Mouse (Mus musculus): Measurements from ENCODE around the gene Cdh23.

The Cdh23 gene

DNA sequence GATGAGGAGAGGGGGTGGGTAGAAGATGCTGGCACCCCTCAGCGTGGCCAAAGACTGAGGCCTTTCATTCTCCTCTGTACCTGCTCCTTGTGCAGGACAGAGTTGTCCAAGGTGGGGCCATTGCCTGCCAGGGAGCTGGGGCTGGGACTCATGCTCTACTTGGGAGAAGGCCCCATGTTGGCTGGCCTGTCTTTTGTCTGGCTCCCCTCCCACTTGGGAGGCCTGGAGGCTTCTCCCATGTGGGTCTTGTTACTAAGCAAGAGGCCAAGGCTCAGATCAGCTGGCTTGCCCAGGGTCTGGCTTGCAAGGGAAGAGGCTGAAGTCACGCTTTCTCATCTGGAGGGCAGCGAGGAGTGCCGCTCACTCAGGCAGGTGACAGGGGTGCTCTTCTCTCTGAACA is 338.8 kb downstream of the Cdh23 start:
- no peak for DNase-seq

DNA sequence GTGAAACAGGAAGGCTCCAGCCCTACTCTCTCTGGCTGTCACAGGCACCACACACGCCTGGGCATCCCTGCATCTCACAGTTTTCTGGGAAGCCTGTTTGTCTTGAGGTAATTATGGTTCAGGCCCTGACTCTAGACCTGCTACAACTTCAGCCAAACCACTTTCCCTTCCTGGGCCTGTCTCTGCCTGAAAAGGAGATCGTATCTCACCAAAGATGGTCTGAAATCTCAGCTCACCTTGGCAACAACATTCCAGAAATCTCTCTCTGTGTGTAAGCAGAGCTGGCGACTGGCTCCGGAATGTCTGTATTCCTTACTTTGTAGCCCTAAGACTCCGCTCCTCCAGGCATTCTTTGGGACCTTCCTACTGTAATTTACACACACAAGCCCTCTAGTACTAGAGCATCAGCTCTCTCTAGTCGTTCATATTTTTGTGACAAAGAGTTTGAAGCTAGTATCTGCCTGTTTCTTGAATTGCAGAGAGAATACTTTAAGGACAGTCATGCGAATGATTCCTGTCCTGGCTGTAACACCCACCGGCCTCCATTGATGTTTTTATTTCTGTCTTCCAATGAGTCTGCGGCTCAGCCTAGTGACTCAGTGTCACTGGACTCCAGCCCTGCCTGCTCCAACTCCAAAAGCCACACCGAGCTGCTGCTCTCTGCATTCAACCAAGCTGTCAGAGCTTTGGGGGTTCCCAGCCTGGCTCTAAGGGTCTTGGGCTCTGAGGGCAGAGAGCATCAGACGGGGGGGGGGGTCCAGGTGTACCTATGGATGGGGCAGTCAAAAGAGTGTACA is 341.2 kb downstream of the Cdh23 start:
- no peak for DNase-seq

DNA sequence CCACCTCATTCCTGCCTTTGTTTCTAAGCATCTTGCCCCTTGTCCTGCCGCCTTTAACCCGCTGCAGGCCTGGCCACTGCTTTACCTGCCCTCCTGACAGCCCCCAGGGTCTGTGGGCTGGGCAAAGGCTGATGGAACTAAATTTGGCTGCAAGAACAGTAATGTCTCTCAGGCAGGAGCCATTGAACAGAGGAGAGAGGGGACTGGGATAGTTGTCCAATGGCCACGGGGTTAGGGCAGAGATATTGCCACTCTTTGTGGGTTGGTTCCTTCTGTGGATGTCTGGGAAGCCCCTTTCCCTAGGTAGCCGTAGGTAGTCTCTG is 342.3 kb downstream of the Cdh23 start:
- DNase-seq = no peak

DNA sequence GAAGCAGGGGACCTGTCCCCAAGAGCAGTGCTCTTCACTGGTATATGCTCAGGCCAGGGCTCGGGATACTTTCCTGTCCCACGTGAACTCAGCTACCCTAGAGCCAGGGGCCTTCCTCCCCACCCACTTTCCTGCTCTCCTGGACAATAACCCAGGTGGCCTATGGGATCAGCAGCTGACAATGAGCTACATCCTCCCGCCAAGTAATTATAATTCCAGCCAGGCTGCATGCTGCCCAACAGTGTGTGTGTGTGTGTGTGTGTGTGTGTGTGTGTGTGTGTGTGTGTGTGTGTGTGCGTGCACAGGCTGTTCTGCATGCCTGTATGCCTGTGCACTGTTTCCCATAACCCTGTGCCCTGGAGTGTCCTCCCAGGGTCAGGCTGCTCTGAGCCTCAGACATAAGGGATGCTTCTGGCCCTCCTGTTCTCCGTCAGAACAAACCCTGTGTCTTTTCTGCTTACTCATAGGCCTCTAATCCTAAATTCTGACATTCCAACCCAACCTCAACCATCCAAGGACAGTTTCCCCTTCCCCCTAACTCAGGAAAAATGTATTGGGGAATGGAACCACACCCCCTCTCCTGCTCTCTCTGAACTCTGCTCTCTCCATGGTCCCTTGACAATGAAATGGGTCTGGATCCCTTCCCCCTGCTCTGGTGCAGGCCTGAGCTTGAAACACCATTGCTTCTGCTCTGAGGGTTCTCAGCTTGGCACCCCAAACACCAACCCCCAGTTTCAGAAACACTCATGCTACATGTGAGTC is 342.9 kb downstream of the Cdh23 start:
- DNase-seq = peak; percentile 27

DNA sequence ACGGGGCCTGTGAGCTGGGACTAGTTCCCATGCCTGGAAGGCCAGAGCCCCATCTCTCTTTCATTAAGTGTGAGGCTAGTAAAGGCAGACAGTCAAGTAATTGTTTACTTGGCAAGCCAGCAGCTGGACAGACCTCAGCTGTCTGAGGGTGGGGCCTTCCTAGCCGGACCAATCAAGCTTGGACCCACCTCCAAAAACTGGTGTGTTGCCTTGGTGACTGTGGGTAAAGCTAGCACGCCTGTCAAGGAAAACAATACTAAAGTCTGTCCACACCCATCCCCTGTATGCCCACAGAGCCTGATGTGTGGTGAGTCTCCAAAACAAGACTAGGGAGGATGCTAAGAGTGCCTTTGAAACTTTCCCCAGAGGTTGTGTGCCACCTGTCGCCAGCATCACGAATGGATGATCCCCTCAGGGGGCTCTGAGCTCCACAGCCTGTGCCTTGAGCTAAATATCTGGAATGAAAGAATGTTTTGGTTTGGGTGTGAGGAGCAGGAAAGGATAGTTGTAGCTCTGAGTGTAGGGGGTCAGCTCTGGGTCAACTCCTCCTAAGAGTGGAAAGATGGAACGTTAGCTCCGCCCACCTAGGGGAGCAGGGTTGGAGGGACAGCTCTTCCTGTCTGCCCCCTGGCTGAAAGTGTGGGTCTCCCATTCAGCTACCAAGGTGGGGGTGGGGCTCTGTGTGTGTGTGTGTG is 344.4 kb downstream of the Cdh23 start:
- peak; percentile 71 for DNase-seq

DNA sequence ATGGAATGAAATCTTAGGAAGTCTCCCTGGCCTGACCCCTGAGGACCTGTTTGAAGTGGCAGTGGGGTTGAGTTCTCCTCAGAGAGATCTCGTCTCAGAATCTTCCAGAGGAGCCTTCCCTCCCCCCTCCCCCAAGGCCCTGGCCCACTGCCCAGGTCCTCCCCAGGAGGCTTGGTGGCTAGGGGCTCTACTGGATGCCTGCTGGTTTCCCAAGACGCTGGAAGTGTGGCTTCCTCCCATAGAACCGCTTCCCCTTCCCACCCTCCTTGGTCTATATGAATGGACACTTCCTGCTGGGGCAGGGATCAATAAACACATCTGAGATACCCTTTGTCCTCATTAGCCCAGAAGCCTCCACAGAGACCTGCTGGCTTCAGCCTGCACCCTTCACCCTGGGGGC is 345.0 kb downstream of the Cdh23 start:
- peak; percentile 52 for DNase-seq

DNA sequence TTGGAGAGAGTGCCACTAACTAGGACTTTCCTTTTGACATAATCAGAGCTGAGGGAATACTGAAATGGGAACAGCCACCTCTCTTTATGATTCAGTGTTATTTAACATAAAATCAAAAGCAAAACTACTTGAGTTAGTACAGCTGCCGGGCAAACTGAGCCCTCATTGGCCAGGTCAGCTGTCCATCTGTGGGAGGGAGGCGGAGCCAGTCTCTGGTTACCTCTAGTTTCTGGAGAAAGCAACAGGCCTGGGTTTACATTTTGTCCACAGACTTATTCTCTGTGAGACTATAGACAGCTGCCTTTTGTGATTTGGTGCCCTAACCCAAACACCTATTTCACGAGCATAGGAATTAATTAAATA is 345.5 kb downstream of the Cdh23 start:
- DNase-seq = peak; percentile 95

DNA sequence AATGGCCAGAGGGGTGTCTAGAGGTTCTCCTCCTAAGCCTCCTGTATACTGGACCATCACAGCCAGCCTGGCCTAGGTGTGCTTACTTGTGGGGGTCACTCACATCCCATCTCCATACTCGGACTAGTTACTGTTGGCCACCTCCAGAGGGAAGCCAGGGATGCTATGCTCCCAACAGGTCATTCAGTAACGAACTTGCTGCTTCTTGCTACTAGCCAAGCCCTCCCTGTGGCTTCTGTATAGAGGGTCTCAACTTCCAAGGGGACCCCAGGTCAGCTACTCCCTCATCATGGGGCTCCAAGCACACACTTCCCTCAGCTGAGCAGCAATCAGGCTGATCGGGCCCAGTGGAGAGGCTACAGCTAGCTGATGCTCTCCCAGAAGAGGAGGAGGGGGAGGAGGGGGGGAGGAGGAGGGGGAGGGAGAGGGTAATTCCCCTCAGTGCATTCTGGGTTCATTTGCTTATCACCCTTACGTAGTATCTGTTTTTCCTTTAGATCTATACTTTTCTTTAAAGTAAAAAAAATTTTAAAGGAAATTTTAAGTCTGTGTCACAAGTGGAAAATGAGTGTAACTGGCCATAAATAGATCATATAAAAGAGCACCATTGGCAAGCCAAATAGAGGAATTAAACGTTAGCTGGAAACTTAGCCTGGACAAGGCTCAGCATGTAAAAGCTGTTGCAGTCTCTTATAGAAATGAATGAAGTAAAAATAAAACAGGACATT is 346.0 kb downstream of the Cdh23 start:
- no peak for DNase-seq

DNA sequence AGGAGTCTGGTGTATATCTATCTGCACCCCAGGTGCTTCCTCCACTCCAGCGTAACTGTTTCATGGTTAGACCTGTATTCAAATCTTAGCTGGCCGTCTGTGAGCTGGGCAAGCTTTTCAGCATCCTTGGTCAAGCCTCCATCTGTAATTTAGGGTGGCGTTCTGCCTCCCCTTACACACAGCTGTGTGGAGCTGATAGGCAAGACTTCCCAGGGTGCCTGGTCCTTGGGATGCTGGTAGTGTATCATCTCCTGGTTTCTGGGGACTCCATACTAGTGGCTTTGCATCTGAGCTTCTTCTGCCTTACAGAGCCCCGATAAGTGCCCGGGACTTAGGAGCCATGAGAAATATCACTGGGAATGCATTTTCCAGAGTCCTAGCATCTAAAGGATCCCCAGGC is 346.6 kb downstream of the Cdh23 start:
- no peak for DNase-seq

DNA sequence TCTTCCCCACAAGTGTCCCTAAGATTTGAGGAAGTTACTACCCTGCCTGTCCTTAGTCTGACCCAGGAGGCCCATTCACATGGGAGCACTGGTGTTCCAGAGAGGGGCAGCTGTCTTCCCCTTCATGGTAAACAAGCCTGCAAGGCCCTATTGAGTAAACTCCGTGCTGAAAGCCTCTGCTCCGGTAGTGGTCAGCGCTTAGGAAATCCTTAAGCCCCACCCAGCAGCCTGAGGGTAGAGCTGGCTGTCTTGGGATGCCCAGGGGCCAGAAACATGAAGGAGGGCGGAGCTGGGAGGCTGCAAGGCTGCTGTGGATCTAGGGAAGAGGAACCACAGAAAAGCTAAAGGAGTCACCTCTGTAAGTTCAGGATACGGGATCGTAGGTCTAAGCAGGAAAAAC is 347.2 kb downstream of the Cdh23 start:
- peak; percentile 47 for DNase-seq

DNA sequence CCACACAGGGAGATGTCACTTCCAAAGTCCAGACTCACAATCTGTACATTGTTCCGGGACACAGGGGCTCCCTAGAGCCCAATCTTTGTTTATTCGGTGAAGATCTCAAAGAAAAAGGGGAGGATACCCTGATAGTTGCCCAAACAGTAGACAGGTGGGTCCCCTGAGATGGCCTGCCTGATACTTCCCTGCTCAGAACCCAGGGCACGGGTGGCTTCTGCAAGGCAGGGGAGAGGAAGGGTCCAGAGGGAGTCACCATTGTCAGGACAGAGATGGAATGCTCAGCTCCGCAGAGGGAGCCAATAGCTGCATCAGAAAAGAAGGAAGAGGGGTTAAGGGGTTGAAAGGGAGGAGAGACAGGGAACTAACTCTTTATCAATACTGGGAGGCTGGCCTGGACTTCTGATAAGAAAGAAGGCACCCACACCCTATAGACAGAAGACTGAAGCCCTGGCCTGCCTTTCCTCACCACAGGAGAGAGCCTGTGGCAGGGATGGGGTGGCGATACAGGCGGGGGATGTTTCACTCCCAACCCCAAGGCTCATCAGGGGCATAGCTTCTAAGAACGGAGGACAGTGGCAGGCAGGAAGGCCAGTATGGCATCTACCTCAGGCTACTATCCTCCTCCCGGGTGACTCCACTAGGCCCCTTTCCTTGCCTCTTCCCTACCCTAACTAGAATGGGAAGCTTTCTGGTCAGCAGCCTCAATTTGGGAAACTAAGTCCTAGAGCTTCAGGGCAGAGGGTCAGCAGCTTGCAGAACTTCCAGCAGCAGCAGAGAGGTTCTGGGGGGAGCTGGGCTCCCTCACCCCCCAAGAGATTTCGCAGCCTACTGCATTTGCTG is 348.3 kb downstream of the Cdh23 start:
- DNase-seq = no peak

DNA sequence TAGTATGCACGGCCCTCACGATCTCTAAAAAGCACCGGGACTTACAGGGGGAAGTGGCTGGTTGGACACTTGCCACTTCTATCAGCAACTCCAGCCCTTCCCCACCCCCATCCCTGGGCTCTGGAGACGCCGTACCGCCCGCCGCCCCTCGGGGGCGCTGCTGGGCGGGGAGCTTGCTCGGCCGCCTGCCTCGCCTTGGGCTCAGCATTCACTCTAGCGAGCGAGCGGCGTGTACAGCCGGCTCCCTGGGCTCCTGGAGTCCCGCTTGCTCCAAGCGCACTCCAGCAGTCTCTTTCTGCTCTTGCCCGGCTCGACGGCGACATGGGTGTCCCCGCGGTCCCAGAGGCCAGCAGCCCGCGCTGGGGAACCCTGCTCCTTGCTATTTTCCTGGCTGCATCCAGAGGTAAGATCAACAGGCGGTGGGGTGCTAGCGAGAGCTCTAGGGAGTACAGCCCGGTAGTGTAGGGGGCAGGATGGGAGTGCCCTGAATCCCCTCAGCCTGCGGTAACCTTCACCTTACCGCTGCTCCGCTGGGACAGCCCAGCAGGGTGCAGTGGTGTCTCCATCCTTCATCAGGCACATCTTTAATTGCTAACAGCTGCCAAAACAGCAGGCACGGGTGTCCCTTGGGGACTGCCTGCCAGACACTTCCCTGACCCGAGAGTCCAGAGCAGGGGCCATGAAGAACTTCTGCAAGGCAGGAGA is 349.4 kb downstream of the Cdh23 start, which contains the start of gene Vsir:
TSS of gene Vsir (plus strand) at position 151 of the 705 bp plus-strand sequence.
- peak; percentile 86 for DNase-seq

DNA sequence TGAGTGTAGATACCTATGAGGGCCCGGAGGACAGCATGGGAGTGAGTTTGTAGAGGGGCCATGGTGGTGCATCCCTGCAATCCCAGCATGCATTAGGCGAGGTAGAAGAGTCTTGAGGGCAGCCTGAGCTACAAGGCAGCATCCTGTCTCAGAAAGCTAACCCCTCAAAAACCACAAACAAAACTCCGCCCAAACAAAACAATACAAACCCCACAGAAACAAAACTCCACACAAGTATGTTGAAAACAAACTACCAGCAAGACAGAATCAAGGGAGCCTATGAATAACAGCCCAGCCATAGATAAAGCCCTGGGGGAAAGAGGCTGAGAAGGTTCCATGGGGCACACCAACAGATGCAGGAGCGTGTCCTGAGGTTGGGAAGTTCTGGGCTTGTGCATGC is 350.2 kb downstream of the Cdh23 start:
- DNase-seq = no peak

DNA sequence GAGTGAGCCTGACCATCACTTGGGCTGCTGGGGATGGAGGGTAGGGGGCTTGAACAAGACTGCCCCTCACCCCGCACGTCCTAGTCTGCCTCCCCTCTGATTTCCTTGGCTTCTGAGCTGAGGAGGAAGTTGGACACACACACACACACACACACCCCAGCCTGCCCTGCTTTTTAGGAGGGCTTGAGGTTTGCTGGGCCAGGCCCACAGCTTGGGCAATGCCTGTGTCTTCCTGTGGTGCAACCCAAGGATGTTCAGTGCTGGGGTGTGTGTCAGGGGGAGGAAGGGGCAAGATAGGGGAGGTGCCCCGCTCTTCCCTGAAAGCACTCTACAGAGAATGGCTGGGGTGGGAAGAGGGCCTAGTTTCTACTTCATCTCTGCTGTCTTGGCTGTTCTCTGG is 352.2 kb downstream of the Cdh23 start:
- no peak for DNase-seq

DNA sequence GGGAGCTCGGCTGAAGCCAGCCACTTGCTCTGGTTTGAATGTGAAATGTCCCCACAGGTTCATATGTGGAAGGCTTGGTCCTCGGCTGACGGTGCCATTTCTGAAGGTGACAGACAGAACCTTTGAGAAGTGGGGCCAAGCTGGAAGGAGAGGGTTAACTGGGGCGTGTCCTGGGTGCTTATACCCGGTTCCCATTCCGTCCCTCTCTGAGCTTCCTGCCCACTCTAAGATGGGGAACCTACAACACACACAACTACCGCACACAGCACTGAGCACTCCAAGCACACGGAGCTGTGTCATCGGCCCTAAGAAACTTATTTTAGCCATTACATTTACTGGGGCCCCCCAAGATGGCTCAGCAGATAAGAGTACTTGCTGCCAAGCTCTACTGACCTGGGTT is 354.8 kb downstream of the Cdh23 start:
- no peak for DNase-seq

DNA sequence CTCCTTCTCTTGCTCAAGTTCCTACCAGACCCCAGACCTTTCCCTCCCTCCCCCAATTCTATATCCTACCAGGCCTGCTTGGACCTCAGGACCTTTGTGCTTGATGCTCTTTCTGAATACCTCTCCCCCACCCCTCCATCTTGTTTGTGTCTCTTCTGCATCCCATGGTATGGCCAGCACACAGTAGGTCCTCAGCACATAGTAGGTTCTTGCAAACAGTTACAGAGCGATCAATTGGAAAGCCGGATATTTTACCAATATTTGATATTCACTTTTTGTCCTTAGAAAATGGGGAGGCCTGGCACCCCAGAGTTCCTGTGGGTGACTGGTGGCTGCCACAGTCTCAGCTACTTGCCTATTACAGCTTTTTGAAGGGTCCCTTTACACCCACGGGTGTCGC is 361.3 kb downstream of the Cdh23 start:
- no peak for DNase-seq

DNA sequence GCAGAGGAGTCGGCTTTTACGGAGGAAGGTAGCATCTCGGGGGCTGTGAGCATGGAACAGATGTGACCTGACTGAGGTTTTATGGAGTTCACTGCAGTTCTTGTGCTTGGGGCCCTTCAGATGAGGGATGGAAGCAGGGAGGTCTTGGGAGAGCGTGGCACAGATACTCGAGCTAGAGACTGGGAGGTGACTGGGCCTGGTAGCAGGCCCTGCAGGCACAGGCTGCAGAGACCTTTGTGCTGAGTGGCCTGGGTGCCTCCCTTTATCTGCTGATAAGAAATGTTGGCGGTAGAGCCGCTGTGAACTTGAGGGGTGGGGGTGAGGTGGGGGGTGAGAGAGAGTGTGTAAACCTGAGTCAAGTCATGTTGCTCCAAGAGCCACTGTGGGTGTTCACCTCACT is 361.7 kb downstream of the Cdh23 start:
- no peak for DNase-seq

DNA sequence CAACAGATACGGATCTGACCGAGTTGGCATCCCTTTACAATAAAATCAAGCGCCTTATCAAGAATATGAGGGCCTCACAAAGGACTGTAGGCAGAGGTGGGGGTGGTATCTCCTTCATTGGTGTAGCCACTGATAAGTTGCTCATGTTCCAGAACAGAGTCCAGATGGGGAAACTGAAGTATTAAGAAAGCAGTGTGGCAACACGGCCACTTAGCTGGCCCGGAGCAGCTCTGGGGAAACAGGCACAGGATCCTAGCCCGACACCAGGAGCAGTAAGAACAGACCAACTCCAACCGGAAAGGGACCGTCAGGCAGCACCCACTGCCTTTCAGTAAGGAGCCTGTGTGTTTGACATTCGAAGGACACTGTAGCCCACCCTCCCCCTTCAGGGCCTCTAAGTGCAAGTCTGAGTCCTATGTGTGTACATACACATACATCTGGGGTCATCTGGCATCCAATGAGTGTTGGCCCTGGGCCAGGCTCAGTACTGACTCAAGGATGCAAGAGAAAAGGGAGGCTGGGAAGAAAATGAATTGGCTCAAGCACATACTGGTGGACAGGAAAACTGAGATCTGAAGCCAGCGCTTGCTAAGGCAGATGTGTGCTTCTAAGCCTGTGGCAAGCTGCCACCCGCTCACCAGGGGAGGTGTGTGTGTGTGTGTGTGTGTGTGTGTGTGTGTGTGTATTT is 367.2 kb downstream of the Cdh23 start:
- DNase-seq = no peak

DNA sequence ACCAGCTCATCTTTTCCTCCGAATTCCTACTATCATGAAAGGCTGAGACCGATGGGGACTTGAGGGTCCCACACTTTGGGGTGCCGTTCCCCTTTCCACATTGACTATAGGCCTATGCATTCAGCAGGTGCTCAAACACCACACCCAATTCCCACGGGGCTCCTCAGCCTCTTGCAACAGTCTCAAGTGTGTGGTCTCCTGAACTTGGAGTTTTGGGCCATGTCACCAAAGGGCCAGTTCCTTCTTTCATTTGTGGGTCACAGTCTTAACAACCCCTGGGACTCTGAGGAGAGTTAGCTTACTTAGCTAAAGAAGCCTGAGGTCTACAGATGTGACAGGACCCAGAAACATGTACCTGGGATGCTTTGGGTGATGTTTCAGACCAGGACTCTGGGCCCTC is 380.1 kb downstream of the Cdh23 start:
- DNase-seq = no peak

DNA sequence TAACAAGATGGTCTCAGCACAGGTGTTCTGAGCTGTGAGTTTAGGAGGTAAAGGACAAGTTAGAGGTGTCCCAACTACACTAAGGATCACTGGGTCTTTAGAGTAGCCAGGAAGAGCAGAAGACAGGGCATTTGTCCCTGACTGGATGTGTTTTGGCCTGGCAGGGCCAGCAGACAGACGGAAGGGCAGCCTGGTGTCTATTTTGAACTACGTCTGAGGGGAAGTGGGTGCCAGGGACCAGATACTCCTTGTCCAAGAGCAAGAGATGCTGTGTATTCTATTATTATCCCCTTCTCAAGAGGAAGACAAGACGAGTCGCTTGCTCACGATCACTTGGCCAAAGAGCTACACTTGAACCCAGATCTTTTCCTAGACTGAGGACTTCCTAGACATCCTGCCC is 382.7 kb downstream of the Cdh23 start:
- DNase-seq = no peak

DNA sequence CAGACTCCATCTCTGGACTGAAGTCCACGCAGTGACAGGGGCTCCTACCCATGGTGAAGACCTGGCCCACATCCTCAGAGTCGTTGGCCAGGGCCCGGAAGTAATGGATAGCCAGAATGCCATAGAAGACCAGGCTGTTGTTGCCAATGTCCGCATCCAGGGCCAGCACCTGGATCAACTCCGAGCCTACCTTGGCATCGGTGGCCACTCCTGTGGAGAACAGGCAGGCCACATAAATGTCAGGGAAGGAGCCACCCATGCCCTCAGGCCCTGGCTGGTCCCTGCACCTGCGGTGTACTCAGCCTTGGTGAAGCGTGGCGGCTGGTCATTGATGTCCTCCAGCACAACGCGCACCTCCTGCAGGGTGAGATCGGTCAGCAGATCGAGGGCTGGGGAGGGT is 385.7 kb downstream of the Cdh23 start:
- no peak for DNase-seq
